Mouse (Mus musculus) megakaryocyte-erythroid progenitor cell, adult 5-6 weeks (primary cell): ENCODE measurements around the gene Hist2h2ac. TPM values are rescaled to one million over a fixed set of nuclear protein-coding genes. Genes with fewer than 3 reads are reported as not detected.
"Not testable (repeated sequence)": the region's sequence is repeated elsewhere in the genome, so short reads cannot be mapped to it uniquely, and the experiment has no call there.

Source experiments
- ATAC-seq: replicated peaks from 2 replicates; pipeline ENCODE4 v1.8.0; 2016; ENCODE audit warnings: mild to moderate bottlenecking, inconsistent platforms; ENCODE audit not compliant: severe bottlenecking, poor library complexity, low FRiP score, low TSS enrichment
- total RNA-seq, 2 experiments: library from RNA; stranded (forward) in 1 of 2; stranded (reverse) in 1 of 2; fragments of 200-1000, 215-1000 nt in 1 of 2; fragments of >200 nt in 1 of 2; fragmentation: Nextera tagmentation in 1 of 2; gene quantifications; 2 replicates each; pipeline ENCODE4 v1.2.3; 2014 to 2017

The Hist2h2ac gene
- total RNA-seq, 2 experiments from 2014 or later, result 68.5 to 2,516 TPM

GRCm38 (mm10) chr3:96196437-96197128, 24.1 kb downstream of the Hist2h2ac start:
- no peak for ATAC-seq

DNA sequence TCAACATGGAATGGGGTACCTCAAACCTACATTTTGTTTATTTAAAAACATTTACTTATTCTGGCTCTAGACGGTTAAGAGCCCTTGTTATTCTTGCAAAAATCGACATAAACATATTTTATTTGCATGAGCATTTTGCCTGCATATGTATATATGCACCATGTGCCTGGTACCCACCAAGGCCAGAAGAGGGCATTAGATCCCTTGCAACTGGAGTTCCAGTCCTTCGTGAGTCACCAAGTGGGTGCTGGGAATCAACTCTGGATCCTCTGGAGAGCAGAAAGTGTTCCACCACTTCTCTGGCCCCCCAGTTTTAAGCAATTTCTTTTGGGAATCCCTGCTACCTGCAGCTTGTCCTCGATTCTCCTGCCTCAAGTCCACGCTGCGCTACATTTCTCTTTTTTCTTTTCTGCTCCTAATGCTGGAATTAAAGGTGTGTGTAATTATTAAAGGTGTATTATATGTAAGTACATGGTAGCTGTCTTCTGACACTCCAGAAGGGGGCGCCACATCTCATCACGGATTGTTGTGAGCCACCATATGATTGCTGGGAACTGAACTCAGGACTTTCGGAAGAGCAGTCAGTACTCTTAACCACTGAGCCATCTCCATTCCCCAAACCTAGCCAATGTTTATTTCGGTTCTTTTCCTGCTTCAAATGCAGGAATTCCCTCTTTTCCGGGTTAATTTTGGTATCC, 24.9 kb downstream of the Hist2h2ac start:
- no peak for ATAC-seq

DNA sequence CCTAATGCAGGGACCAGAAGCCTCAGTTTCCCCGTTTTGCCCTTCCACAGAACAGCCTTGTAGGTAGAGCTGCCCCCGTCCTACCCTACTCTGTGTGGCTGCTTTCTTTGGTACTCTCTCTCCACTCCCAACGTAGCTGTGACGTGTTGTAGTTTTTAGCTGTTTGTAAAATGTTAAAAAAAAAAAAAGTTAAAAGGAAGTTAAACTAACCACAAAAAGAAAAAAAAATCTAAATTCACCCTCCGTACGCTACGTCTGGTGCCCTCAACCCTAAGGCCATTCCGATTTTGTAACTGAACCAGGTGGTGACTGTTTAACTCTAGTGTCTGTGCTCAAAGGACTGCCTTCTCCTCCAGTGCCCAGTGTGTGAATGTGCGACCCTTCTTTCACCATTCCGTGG, 25.7 kb downstream of the Hist2h2ac start:
- ATAC-seq, result no peak

- no peak for ATAC-seq
Measured at GRCm38 (mm10) chr3:96192977-96193376, 27.7 kb downstream of the Hist2h2ac start.

- ATAC-seq, result no peak
Measured at GRCm38 (mm10) chr3:96182382-96182776, 38.3 kb downstream of the Hist2h2ac start.

- ATAC-seq, result no peak
Measured at GRCm38 (mm10) chr3:96181510-96182381, 38.9 kb downstream of the Hist2h2ac start.

- ATAC-seq, result peak; percentile 33; the same call in 1 of the 2 replicates
Measured at GRCm38 (mm10) chr3:96180727-96181477, 39.8 kb downstream of the Hist2h2ac start, which contains the start of gene Sv2a. Sv2a (plus strand) TSS chr3:96181151.

GRCm38 (mm10) chr3:96179531-96179930, 41.1 kb downstream of the Hist2h2ac start:
- ATAC-seq, result no peak

GRCm38 (mm10) chr3:96178902-96179301, 41.8 kb downstream of the Hist2h2ac start:
- no peak for ATAC-seq

DNA sequence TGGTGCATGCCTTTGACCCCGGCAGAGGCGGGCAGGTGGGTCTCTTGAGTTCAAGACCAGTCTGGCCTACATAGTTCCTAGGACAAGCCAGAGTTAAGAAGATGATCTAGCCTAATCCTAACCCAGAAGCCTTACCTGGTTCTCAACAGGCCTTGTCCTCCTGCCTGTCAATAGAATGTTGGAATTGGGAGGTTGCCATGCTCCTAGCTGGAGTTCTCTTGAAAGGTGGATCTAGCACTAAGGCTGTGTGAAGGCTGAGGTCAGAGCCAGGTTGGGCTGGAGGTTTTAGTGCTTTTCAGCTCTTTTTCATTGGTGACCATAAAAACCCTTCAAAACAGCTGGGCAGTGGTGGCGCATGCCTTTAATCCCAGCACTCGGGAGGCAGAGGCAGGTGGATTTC, 42.3 kb downstream of the Hist2h2ac start:
- ATAC-seq, result no peak

DNA sequence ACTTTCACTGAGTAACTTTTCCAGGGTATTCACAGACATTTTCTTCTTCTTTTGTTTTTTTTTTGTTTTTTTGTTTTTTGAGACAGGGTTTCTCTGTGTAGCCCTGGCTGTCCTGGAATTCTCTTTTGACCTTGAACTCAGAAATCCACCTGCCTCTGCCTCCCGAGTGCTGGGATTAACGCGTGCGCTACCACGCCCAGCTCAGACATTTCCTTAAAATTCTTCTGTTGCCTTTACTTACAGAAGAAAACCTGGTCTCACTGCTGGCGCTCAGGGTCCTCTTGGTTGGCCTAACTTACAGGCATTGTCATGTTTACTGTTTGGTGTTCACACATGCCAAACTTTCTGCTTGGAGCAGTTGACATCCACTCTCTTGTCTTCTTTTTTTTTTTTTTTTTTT, 45.4 kb downstream of the Hist2h2ac start:
- no peak for ATAC-seq

- not testable (repeated sequence) for ATAC-seq
Measured at GRCm38 (mm10) chr3:96174042-96174441, 46.6 kb downstream of the Hist2h2ac start.

DNA sequence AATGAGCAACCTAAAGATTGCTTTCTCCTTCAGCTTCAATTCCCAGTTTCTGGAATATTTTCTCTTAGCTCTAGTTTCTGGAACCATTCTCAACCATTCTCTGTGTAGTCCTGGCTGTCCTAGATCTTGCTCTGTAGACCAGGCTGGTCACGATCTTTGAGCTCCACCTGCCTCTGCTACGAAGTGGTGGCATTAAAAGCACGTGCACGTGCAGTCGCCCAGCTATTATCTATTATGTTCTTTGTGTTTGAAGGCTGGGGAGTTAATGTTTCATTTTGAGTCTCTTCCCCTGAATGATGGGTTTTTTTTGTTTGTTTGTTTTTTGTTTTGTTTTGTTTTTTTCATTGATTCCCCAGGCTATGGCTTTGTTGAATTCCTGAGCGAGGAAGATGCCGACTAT, 47.5 kb downstream of the Hist2h2ac start:
- ATAC-seq, result no peak

GRCm38 (mm10) chr3:96172197-96173178, 48.2 kb downstream of the Hist2h2ac start, which contains the start of gene Sf3b4:
Sf3b4 (plus strand) TSS chr3:96172332.
- peak; percentile 87 for ATAC-seq

GRCm38 (mm10) chr3:96171583-96172196, 49.0 kb downstream of the Hist2h2ac start:
- ATAC-seq, result no peak

- ATAC-seq, result no peak
Measured at GRCm38 (mm10) chr3:96170976-96171545, 49.6 kb downstream of the Hist2h2ac start.
